Mouse (Mus musculus) brain, embryonic 14.5 days (tissue): ENCODE measurements at regions not wholly inside any gene's neighbourhood (a gene's known extent, or its start where the extent isn't known, plus 50 kb on each side); places are given as distances from the start of the nearest gene placed in this dataset.

Experiments used
- CTCF ChIP-seq: fragments of 200-500 bp; IDR thresholded peaks from 2 replicates; pipeline ENCODE4 v1.5.1; 2012; ENCODE audit warnings: inconsistent platforms, mild to moderate bottlenecking, moderate library complexity, borderline replicate concordance; ENCODE audit not compliant: insufficient read depth, insufficient read length; ENCODE audit errors: extremely low read depth
- POLR2A ChIP-seq: fragments of 200-500 bp; IDR thresholded peaks from 2 replicates; pipeline ENCODE4 v1.6.1; 2012; ENCODE audit warnings: mild to moderate bottlenecking, inconsistent platforms, borderline replicate concordance; ENCODE audit not compliant: poor library complexity, insufficient read depth, insufficient read length, severe bottlenecking; ENCODE audit errors: extremely low read depth

DNA sequence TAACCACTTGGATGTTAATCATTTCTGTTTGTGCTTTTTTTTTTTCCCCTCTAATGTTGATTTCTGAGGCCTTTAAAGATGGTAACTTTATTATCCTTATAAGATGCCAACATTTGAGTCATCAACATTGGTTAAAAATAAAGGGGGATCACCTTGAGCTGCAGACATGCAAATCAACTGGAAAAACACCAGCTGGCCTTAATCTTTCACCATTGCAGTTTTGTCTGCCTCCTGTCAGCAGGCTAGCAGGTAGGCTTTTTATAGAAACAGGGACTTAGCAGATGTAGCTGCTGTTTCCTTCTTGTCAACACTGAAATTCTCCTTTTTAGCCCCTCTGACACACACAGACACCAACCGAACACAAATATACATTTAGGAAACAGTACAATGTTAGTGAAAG lies 167.6 kb upstream of the Zfp804a start:
- TF ChIP-seq CTCF (no peak), POLR2A (no peak)
